Mouse (Mus musculus) embryonic fibroblast, embryonic 13.5 days (primary cell): ENCODE results near the gene Rims3.

Source experiments
- CTCF ChIP-seq: IDR thresholded peaks from 2 replicates; pipeline ENCODE4 v1.5.1; 2011; ENCODE audit warnings: mild to moderate bottlenecking, control low read depth, low read length, moderate library complexity, borderline replicate concordance; ENCODE audit not compliant: insufficient read depth
- POLR2A ChIP-seq: IDR thresholded peaks from 2 replicates; pipeline ENCODE4 v1.6.1; 2011; ENCODE audit warnings: low read depth, mild to moderate bottlenecking, control low read depth, low read length, moderate library complexity

DNA sequence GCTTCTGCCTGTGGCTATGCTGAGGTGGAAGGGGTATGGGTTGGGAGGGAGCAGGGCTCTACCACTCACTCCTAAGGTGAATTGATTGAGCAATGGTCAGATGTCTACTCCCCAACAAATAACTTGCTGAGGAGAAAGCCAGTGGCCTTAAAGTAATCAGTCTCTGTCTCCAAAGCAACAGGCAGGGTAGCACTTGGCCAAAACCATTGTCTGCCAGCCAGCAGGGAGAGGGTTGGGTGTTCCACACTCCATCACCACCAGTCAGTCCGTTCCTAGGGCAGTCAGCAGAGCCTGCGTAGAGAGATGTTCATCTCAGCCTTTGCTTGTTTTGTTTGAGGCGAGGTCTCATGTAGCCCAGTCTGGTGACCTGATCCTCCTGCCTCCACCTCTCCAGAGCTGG, 21.3 kb downstream of the Rims3 start:
- TF ChIP-seq CTCF (no peak), POLR2A (no peak)
